Mouse (Mus musculus) lung, adult 10 weeks (tissue): Measurements from ENCODE around the gene Abce1. TPM values are rescaled to one million over a fixed set of nuclear protein-coding genes. Genes with fewer than 3 reads are reported as not detected.

Experiments
- polyA plus RNA-seq: library from polyadenylated mRNA; stranded (reverse); fragments of 350-450 nt; fragmentation: Illumina TruSeq; extraction: RNeasy Lipid Tissue Mini Kit (QIAGEN cat#74804); gene quantifications from one replicate; pipeline ENCODE4 v1.2.3, GENCODE M21; 2014; ENCODE audit warnings: low read depth, low replicate concordance; ENCODE audit not compliant: insufficient read depth

The Abce1 gene
- 27.3 TPM for polyA plus RNA-seq

GRCm38 (mm10) chr8:79711064-79711961 lies at the start of gene Abce1, which contains the start of gene Anapc10:
Abce1 (minus strand) TSS chr8:79711740.
Anapc10 (plus strand) TSS chr8:79711820.

DNA sequence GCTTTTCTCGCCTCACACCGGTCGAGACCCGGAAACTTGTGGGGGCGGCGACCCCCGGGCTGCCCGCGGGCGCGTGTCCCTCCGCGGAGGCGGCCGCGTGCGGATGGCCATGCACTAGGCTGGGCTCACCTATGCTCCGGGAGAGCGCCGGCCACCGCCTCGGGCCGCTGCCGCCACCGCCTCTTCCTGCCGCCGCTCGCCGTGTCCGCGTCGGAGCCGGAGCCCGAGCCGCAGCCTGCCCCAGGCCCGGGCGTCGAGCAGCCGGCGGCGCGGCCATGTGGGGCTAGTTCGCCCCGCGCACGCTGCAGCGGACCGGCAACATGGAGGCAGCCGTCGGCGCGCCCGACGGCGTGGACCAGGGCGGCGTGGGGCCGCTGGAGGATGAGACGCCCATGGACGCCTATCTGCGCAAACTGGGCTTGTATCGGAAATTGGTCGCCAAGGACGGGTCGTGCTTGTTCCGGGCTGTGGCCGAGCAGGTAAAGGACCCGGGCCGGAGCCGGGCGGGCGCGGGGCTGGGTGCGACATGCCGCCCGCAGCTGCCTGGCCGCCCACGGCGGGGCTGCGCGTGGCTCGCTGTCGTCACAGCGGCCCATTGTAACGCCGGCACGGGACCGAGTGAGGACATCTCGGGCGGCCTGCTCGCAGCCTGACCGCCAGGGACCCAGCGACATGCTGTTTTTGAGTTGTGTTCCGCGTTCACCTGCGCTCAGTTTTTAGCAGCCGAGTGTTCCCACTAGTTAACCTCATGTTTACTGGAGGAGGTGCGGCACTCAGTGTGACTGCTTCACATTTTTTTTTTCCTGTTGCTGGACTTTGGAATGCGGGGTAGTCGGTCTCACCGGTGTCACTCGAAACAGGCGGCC lies 71.7 kb downstream of the Abce1 start, which contains the start of gene Otud4:
TSS of gene Otud4 (plus strand) at position 33 of the 866 bp plus-strand sequence.

Other genes starting within 250 kb of the Abce1 start
- gene Otud4, start 72.1 kb downstream of the Abce1 start, polyA plus RNA-seq = 9.6 TPM
- gene Anapc10, start 80 bp upstream of the Abce1 start, polyA plus RNA-seq = 17.3 TPM